Mouse (Mus musculus) ES-E14 (cell line): ENCODE results near the gene Il17d.

Experiments
- CHD2 ChIP-seq: IDR thresholded peaks from 2 replicates; pipeline ENCODE4 v1.6.1; 2014; ENCODE audit warnings: mild to moderate bottlenecking, low read depth, low read length, inconsistent platforms
- HCFC1 ChIP-seq: IDR thresholded peaks from 2 replicates; pipeline ENCODE4 v1.6.1; 2012; ENCODE audit warnings: low read length, inconsistent platforms, borderline replicate concordance; ENCODE audit not compliant: insufficient read depth
- MAFK ChIP-seq: IDR thresholded peaks from 2 replicates; pipeline ENCODE4 v1.6.1; 2014; ENCODE audit warnings: mild to moderate bottlenecking, low read depth, low read length, inconsistent platforms; ENCODE audit not compliant: insufficient read depth
- ZC3H11A ChIP-seq: IDR thresholded peaks from 2 replicates; pipeline ENCODE4 v1.6.1; 2012; ENCODE audit warnings: low read depth, mild to moderate bottlenecking, inconsistent platforms, low read length, borderline replicate concordance
- ZNF384 ChIP-seq: IDR thresholded peaks from 2 replicates; pipeline ENCODE4 v1.6.1; 2012; ENCODE audit warnings: low read depth, low read length, inconsistent platforms

GRCm38 (mm10) chr14:57537261-57538015, 12.9 kb downstream of the Il17d start:
- TF ChIP-seq CHD2 = no peak
- TF ChIP-seq ZC3H11A = no peak
- TF ChIP-seq HCFC1 = no peak
- no peak for TF ChIP-seq MAFK
- no peak for TF ChIP-seq ZNF384
